Mouse (Mus musculus): ENCODE measurements around the gene Il27. TPM values are rescaled to one million over a fixed set of nuclear protein-coding genes. Genes with fewer than 3 reads are reported as not detected.

The Il27 gene
- polyA plus RNA-seq, 1 experiment from 2014 or later = not detected

GRCm38 (mm10) chr7:126616707-126617106 is 22.0 kb upstream of the Il27 start:
- H3K9me3 ChIP-seq (ENCODE audit: control insufficient read depth, low read length) = no peaks in the 10 kb centered on the region
- ATAC-seq (replicated peaks; ENCODE audit: low FRiP score) (no peak), DNase-seq (ENCODE audit: low spot score) (no peak)

GRCm38 (mm10) chr7:126612736-126613135 is 18.0 kb upstream of the Il27 start:
- no peak overlapping the region for H3K9ac ChIP-seq (ENCODE audit: low read depth, low read length)
- ATAC-seq (replicated peaks; ENCODE audit: low FRiP score) (no peak), DNase-seq (ENCODE audit: low spot score) (no peak)
- 75% methylated on average over 3 of the region's 3 CpGs for WGBS
- H3K4me2 ChIP-seq = no peak overlapping the region
- no peaks in the 10 kb centered on the region for H3K36me3 ChIP-seq (ENCODE audit: control insufficient read depth, insufficient read depth, low read length)
- H3K4me1 ChIP-seq (replicated peaks; ENCODE audit: control insufficient read depth, insufficient read depth, low read length) = no peaks in the 10 kb centered on the region
- no peaks in the 10 kb centered on the region for H3K27me3 ChIP-seq (replicated peaks; ENCODE audit: control insufficient read depth, insufficient read depth, low read length)
- no peak overlapping the region for H3K27ac ChIP-seq (ENCODE audit: low read depth, low read length)
- H3K9me3 ChIP-seq (ENCODE audit: control insufficient read depth, low read length) = no peaks in the 10 kb centered on the region
- H3K4me3 ChIP-seq (ENCODE audit: low read depth, low read length) = no peak overlapping the region

More at GRCm38 (mm10) chr7:126616707-126617106, 22.0 kb upstream of the Il27 start:
- no peaks in the 10 kb centered on the region for H3K27me3 ChIP-seq (replicated peaks; ENCODE audit: control insufficient read depth, insufficient read depth, low read length)
- H3K4me2 ChIP-seq = no peak overlapping the region
- no peak overlapping the region for H3K4me3 ChIP-seq (ENCODE audit: low read depth, low read length)
- no peak overlapping the region for H3K9ac ChIP-seq (ENCODE audit: low read depth, low read length)
- WGBS = 61% methylated on average over 3 of the region's 3 CpGs
- peaks cover 5% of the 10 kb centered on the region for H3K4me1 ChIP-seq (replicated peaks; ENCODE audit: control insufficient read depth, insufficient read depth, low read length)
- H3K36me3 ChIP-seq (ENCODE audit: control insufficient read depth, insufficient read depth, low read length) = no peaks in the 10 kb centered on the region
- H3K27ac ChIP-seq (ENCODE audit: low read depth, low read length) = no peak overlapping the region

- no peaks in the 10 kb centered on the region for H3K9me3 ChIP-seq (ENCODE audit: control insufficient read depth, low read length)
- WGBS = 72% methylated on average over 5 of the region's 5 CpGs
Observed at GRCm38 (mm10) chr7:126607796-126608195, 13.1 kb upstream of the Il27 start.

GRCm38 (mm10) chr7:126607064-126607463 is 12.3 kb upstream of the Il27 start:
- H3K27ac ChIP-seq (ENCODE audit: low read depth, low read length) = no peak overlapping the region
- no peak overlapping the region for H3K4me2 ChIP-seq
- DNase-seq (ENCODE audit: low spot score) (no peak), ATAC-seq (replicated peaks; ENCODE audit: low FRiP score) (no peak)
- no peaks in the 10 kb centered on the region for H3K9me3 ChIP-seq (ENCODE audit: control insufficient read depth, low read length)
- H3K4me1 ChIP-seq (replicated peaks; ENCODE audit: control insufficient read depth, insufficient read depth, low read length) = no peaks in the 10 kb centered on the region
- no peaks in the 10 kb centered on the region for H3K27me3 ChIP-seq (replicated peaks; ENCODE audit: control insufficient read depth, insufficient read depth, low read length)
- no peak overlapping the region for H3K9ac ChIP-seq (ENCODE audit: low read depth, low read length)
- no peak overlapping the region for H3K4me3 ChIP-seq (ENCODE audit: low read depth, low read length)
- H3K36me3 ChIP-seq (ENCODE audit: control insufficient read depth, insufficient read depth, low read length) = no peaks in the 10 kb centered on the region
- 77% methylated on average over 3 of the region's 3 CpGs for WGBS

More at GRCm38 (mm10) chr7:126607796-126608195, 13.1 kb upstream of the Il27 start:
- Histone ChIP-seq H3K27me3 (replicated peaks; ENCODE audit: control insufficient read depth, insufficient read depth, low read length) (no peaks in the 10 kb centered on the region), H3K27ac (ENCODE audit: low read depth, low read length) (no peak overlapping the region), H3K9ac (ENCODE audit: low read depth, low read length) (no peak overlapping the region), H3K36me3 (ENCODE audit: control insufficient read depth, insufficient read depth, low read length) (no peaks in the 10 kb centered on the region), H3K4me2 (no peak overlapping the region), H3K4me3 (ENCODE audit: low read depth, low read length) (no peak overlapping the region), H3K4me1 (replicated peaks; ENCODE audit: control insufficient read depth, insufficient read depth, low read length) (no peaks in the 10 kb centered on the region)
- no peak for ATAC-seq (replicated peaks; ENCODE audit: low FRiP score)
- DNase-seq (ENCODE audit: low spot score) = no peak

GRCm38 (mm10) chr7:126606611-126607010 is 11.9 kb upstream of the Il27 start:
- 75% methylated on average over 5 of the region's 5 CpGs for WGBS
- ATAC-seq (replicated peaks; ENCODE audit: low FRiP score) = no peak
- no peaks in the 10 kb centered on the region for H3K9me3 ChIP-seq (ENCODE audit: control insufficient read depth, low read length)
- DNase-seq (ENCODE audit: low spot score) = no peak
- H3K36me3 ChIP-seq (ENCODE audit: control insufficient read depth, insufficient read depth, low read length) = no peaks in the 10 kb centered on the region
- no peak overlapping the region for H3K4me2 ChIP-seq
- no peak overlapping the region for H3K9ac ChIP-seq (ENCODE audit: low read depth, low read length)
- no peak overlapping the region for H3K27ac ChIP-seq (ENCODE audit: low read depth, low read length)
- no peaks in the 10 kb centered on the region for H3K27me3 ChIP-seq (replicated peaks; ENCODE audit: control insufficient read depth, insufficient read depth, low read length)
- no peaks in the 10 kb centered on the region for H3K4me1 ChIP-seq (replicated peaks; ENCODE audit: control insufficient read depth, insufficient read depth, low read length)
- no peak overlapping the region for H3K4me3 ChIP-seq (ENCODE audit: low read depth, low read length)

GRCm38 (mm10) chr7:126602650-126603049 is 7.9 kb upstream of the Il27 start:
- Histone ChIP-seq H3K4me3 (ENCODE audit: low read depth, low read length) (no peak overlapping the region), H3K4me1 (replicated peaks; ENCODE audit: control insufficient read depth, insufficient read depth, low read length) (no peaks in the 10 kb centered on the region), H3K27ac (ENCODE audit: low read depth, low read length) (no peak overlapping the region), H3K27me3 (replicated peaks; ENCODE audit: control insufficient read depth, insufficient read depth, low read length) (no peaks in the 10 kb centered on the region), H3K4me2 (no peak overlapping the region), H3K36me3 (ENCODE audit: control insufficient read depth, insufficient read depth, low read length) (no peaks in the 10 kb centered on the region), H3K9ac (ENCODE audit: low read depth, low read length) (no peak overlapping the region), H3K9me3 (ENCODE audit: control insufficient read depth, low read length) (no peaks in the 10 kb centered on the region)
- no peak for ATAC-seq (replicated peaks; ENCODE audit: low FRiP score)
- 67% methylated on average over 3 of the region's 3 CpGs for WGBS
- no peak for DNase-seq (ENCODE audit: low spot score)

- Histone ChIP-seq H3K4me3 (ENCODE audit: low read depth, low read length) (no peak overlapping the region), H3K27me3 (replicated peaks; ENCODE audit: control insufficient read depth, insufficient read depth, low read length) (no peaks in the 10 kb centered on the region), H3K9ac (ENCODE audit: low read depth, low read length) (no peak overlapping the region), H3K4me2 (no peak overlapping the region), H3K4me1 (replicated peaks; ENCODE audit: control insufficient read depth, insufficient read depth, low read length) (no peaks in the 10 kb centered on the region), H3K36me3 (ENCODE audit: control insufficient read depth, insufficient read depth, low read length) (no peaks in the 10 kb centered on the region), H3K27ac (ENCODE audit: low read depth, low read length) (no peak overlapping the region), H3K9me3 (ENCODE audit: control insufficient read depth, low read length) (no peaks in the 10 kb centered on the region)
- 39% methylated on average over 5 of the region's 5 CpGs for WGBS
- ATAC-seq (replicated peaks; ENCODE audit: low FRiP score) (no peak), DNase-seq (ENCODE audit: low spot score) (no peak)
Observed at GRCm38 (mm10) chr7:126601896-126602295, 7.2 kb upstream of the Il27 start.

GRCm38 (mm10) chr7:126598919-126599318 is 4.2 kb upstream of the Il27 start:
- Histone ChIP-seq H3K9me3 (ENCODE audit: control insufficient read depth, low read length) (no peaks in the 10 kb centered on the region), H3K36me3 (ENCODE audit: control insufficient read depth, insufficient read depth, low read length) (no peaks in the 10 kb centered on the region), H3K4me3 (ENCODE audit: low read depth, low read length) (no peak overlapping the region), H3K4me2 (no peak overlapping the region), H3K27me3 (replicated peaks; ENCODE audit: control insufficient read depth, insufficient read depth, low read length) (no peaks in the 10 kb centered on the region), H3K27ac (ENCODE audit: low read depth, low read length) (no peak overlapping the region), H3K4me1 (replicated peaks; ENCODE audit: control insufficient read depth, insufficient read depth, low read length) (no peaks in the 10 kb centered on the region), H3K9ac (ENCODE audit: low read depth, low read length) (no peak overlapping the region)
- no peak for DNase-seq (ENCODE audit: low spot score)
- WGBS = 69% methylated on average over 6 of the region's 6 CpGs
- no peak for ATAC-seq (replicated peaks; ENCODE audit: low FRiP score)

- Histone ChIP-seq H3K27ac (ENCODE audit: low read depth, low read length) (no peak overlapping the region), H3K4me2 (no peak overlapping the region), H3K9me3 (ENCODE audit: control insufficient read depth, low read length) (no peaks in the 10 kb centered on the region), H3K36me3 (ENCODE audit: control insufficient read depth, insufficient read depth, low read length) (no peaks in the 10 kb centered on the region), H3K4me3 (ENCODE audit: low read depth, low read length) (no peak overlapping the region), H3K4me1 (replicated peaks; ENCODE audit: control insufficient read depth, insufficient read depth, low read length) (no peaks in the 10 kb centered on the region), H3K27me3 (replicated peaks; ENCODE audit: control insufficient read depth, insufficient read depth, low read length) (no peaks in the 10 kb centered on the region), H3K9ac (ENCODE audit: low read depth, low read length) (no peak overlapping the region)
- 33% methylated on average over 6 of the region's 6 CpGs for WGBS
- DNase-seq (ENCODE audit: low spot score) = no peak
- ATAC-seq (replicated peaks; ENCODE audit: low FRiP score) = no peak
Observed at GRCm38 (mm10) chr7:126596414-126596813, 1.7 kb upstream of the Il27 start.

Data from liver, embryonic 11.5 days (tissue).